Mouse (Mus musculus) ES-CJ7 (cell line): ENCODE data around the gene Srd5a1.

Experiments
- DNase-seq: peaks from one replicate; pipeline ENCODE4 v3.0.0; 2011; ENCODE audit warnings: low read depth, low spot score

Srd5a1 gene

DNA sequence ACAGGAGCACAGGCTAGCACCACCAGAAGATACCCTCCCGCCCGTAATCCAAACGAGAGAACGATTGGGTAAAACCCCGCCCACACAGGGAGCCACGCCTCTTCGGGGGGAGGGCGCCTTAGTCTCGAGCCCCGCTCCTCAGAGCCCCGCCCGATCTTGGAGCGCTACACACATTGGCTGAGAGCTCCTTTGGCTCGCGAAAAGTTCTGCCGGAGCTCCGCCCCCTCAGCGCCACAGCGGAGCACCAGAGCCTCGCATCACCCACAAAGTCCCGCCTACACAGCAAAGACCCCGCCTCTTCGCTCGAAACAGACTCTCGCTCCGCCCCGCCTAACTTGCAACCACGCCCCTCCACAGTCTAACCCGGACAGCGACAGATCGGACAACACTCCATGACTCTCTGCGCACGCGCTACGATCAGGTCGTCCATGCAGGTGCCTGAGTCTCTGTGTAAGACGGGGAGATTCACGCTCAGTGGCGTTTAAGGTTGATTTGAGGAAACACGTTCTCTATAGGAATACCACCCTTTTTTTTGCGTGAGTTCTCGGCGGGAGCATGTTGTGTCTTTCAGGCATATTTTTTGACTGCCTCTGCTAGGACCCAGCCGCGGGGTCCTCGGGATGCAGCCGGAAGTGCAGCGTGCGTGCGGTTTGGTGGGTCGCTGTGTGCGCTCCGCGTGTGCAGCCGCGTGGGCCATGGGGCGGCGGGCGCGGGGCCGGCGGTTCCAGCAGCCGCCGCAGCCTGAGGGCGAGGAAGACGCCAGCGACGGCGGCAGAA is at the start of gene Srd5a1:
Srd5a1 (minus strand) TSS at position 45 of the 777 bp plus-strand sequence.
- peak; percentile 99 for DNase-seq

- DNase-seq, result no peak
Measured at GRCm38 (mm10) chr13:69654508-69654907, 43.3 kb upstream of the Srd5a1 start.

GRCm38 (mm10) chr13:69646481-69646880 is 35.2 kb upstream of the Srd5a1 start:
- DNase-seq, result no peak

DNA sequence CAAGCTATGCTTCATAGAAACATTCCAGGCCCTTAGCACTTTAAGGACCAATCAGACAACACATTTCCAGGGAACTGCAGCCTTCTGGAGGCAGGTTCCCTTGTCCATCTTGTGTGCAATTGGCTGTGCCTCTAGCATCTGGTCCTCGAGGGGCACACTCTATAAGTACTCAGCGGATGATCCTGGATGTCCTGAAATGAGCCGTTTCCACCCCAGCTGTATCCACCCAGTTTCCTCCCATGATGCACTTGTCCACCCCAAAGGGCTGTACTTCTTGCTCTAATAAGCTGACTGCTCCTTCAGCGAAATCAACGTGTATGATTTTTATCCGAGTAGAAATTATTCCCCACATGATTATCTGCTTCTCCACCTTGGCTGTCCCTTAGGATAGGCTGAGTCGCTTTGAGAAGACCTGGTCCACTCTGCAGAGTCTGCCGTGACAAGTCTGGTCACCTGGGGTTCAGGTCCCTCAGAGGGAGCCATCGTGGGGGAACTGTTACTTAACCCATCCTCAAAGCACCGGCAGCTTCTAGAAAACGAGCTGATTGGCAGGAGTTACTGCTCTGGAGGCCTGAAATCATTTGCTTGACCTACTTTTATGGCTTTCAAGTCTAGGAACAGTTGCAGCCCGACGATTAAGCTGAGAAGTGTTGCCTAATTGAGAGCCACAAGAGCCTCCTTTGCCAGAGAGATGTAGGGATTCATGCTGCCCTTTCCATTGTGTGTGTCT is 34.6 kb upstream of the Srd5a1 start:
- DNase-seq, result no peak

GRCm38 (mm10) chr13:69644427-69645166 is 33.4 kb upstream of the Srd5a1 start:
- no peak for DNase-seq

DNA sequence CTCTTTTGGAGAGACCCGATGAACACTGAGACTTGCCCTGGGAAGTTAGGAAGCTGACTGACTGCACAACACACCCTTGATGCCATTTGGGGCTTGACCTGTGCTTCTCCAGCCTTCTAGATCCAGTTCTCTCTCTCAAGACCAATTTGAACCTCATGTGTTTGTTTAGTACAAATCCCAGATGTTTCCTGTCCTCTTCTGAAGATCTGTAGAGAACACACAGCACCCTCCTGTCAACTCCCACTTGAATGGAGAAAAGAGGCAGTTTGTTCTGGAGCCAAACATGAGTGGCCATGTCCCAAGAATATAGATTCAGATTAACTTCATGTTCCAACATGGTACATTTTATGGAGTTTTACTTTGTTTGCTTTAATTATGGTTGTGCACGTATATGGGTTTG is 32.7 kb upstream of the Srd5a1 start:
- no peak for DNase-seq

DNA sequence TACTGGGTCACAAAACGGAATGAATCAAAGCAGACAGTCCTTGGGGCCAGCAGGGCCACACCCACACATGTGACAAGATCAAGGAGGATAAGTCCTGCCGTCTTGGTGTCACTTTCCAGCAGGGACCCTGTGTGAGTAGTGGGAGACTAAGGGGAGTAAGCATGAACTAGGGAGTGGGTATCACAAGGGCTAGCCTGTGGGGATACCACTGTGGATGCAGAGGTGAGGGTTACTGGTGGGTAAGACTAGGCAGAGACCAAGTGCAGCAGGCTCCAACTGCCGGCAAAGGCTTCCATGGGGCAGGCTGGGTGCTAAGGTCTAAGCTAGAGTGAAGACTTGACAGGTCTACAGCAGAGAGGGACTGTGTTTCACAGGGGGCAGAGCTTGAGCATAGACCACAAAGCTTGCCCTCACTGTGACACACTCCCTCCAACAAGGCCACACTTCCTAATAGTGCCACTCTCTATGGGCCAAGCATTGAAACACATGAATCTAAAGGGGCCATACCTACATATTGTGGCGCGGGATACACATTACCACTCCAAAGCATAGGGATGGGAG is 31.5 kb upstream of the Srd5a1 start:
- DNase-seq, result no peak

- no peak for DNase-seq
Measured at GRCm38 (mm10) chr13:69641017-69641416, 29.8 kb upstream of the Srd5a1 start.

DNA sequence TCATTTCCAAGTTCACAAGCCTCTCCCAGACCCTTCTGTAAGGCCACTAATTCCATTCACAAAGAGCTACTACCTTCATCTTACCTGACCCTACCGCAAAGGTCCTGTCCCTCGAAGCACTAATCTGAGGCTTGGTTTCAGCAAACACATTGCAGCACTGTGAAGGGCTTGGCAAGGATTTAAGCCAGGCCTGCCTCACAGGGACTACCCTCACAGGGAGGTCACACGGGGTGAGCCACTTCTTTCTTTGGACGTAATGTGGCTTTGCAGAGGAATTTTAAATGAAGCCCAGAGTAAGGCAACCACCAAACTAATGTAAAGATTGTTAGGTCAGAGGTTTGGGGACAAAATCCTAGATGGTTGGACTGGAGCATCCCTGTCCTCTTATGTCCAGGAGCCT is 29.3 kb upstream of the Srd5a1 start:
- no peak for DNase-seq

GRCm38 (mm10) chr13:69640126-69640525 is 28.9 kb upstream of the Srd5a1 start:
- no peak for DNase-seq

- DNase-seq, result no peak
Measured at GRCm38 (mm10) chr13:69639251-69639650, 28.0 kb upstream of the Srd5a1 start.

DNA sequence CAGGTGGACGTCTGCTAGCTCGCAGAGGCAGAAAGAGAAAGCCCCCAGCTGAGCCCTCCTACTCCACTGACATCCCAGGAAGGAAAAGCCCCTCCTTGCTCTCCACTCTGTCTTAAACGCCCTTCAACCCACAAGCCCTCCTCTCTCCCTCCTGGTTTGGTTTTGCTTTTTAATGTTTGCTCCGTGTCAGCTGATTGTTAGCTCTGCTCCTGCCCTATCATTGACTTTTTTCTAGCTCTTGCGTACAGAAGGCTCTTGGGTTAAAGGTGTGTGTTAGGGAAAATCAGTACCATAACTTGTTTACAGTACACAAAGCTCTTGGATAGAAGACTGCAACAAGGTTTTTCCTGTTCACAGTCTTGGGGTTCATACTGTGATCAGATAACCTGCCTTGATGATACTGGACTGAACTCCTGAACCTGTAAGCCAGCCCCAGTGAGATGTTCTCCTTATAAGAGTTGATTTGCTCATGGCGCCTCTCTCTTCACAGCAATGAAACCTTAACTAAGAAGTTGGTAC is 26.9 kb upstream of the Srd5a1 start:
- DNase-seq, result no peak

GRCm38 (mm10) chr13:69637657-69638056 is 26.4 kb upstream of the Srd5a1 start:
- DNase-seq, result no peak

GRCm38 (mm10) chr13:69636816-69637215 is 25.6 kb upstream of the Srd5a1 start:
- DNase-seq, result no peak

DNA sequence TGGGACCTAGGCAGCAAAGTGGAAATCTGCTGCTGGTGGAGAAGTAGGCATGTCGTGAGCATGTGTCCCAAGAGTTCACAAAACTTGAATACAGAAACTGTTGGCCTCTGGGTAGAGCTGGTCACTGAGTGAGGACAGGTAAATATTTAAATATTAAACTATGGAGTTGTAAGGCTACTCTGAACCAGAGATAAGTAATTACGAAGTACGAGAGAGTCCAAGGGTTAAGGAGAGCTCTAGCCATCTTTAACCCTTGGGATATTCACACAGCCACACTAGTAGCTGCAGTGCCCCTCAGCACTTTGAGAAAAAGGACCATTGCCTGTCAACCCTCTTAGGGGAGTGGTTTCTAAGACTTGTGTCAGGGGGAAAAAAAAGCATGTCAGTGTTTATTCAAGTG is 25.1 kb upstream of the Srd5a1 start:
- no peak for DNase-seq

DNA sequence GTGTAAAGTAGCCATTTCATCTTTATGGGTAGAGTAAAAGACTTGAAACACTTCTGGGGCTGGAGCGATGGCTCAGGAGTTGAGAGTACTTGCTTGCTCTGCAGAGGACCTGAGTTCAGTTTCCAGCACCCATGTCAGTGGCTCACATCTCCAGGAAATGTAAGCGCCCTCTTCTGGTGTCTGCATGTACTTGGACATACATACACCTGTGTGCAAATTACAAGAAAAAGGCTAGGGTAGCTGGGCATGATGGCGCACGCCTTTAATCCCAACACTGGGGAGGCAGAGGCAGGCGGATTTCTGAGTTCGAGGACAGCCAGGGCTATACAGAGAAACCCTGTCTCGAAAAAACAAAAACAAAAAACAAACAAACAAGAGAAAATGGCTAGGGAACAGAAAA is 24.6 kb upstream of the Srd5a1 start:
- DNase-seq, result peak; percentile 67

- DNase-seq, result no peak
Measured at GRCm38 (mm10) chr13:69633988-69634387, 22.7 kb upstream of the Srd5a1 start.

DNA sequence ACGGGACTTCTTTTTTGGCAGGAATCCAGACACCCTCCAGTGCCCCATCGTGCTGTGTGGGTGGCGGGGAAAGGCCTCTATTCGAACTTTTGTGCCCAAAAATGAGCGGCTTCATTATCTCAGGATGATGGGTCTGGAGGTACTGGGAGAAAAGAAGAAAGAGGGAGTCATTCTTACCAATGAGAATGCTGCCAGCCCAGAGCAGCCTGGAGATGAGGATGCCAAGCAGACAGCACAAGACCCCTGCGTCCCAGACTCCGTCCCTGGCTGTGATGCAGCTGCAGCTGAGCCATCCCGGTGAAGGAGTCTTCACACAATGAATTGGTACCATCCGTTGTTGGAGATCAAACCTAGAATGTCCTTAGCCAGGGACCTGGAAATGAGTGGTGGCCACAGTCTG is 22.3 kb upstream of the Srd5a1 start:
- no peak for DNase-seq

DNA sequence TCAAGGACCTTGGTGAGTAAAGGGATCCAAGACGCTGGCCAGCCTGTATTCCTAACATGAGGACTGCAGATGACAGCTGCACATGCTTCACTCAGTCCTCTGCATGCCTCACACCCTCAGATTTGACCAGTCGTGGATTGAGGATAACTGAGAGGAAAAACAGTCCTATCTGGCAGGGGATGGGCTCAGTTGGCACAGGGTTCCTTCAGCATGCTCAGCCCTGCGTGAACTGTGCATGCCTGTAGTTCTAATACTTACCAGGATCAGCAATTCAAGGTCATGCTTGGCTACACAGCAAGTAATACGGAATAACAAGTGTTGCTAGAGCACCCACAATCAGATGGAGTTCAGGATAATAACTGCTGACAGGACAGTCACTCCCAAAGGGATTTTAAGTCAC is 20.4 kb upstream of the Srd5a1 start:
- no peak for DNase-seq

- no peak for DNase-seq
Measured at GRCm38 (mm10) chr13:69631111-69631510, 19.9 kb upstream of the Srd5a1 start.

DNA sequence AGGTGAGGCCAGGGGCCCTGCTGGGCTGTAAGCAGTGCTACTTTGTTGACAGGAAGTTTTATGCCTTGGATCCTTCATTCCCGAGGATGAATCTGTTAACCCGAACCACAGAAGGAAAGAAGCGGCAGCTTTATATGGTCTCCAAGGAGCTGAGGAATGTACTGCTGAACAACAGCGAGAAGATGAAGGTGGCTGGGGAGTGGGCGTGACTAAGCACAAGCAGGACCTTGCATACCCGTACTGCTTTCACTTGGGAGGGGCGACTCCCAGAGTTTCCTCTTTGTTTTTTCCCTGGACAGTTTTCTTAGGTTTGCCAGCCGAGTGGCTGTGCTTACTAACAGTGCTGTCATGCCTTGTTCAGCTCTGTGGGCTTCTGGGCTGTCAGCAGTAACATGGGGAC is 19.3 kb upstream of the Srd5a1 start:
- DNase-seq, result no peak

DNA sequence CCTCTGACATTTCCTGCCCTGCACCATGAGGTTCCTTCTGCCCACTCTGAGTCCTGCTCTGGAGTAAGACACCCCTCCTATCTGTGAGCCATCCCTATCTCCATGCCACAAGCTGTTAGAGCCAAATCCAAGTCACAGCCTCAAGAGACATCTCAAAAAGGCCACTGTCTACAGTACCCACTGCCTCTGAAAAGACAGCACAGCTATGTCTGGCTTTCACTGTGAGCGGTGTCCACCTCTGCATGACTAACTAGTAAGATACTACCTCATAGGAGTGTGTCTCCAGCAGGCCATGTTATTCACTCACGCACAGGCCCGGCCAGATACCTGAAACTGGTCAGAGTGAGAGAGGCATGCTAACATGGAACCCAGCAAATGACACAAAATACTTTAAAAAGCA is 16.7 kb upstream of the Srd5a1 start:
- DNase-seq, result no peak
